Mouse (Mus musculus) retina, postnatal 7 days (tissue): ENCODE data around the gene Tmem216.

ENCODE experiments used
- DNase-seq: peaks from one replicate; pipeline ENCODE4 v3.0.0-alpha.2; 2012; ENCODE audit warnings: low read depth, low spot score

The Tmem216 gene

GRCm38 (mm10) chr19:10555624-10556510, at the start of gene Tmem216:
TSS of gene Tmem216 (minus strand) at chr19:10556238.
- peak; percentile 67 for DNase-seq

GRCm38 (mm10) chr19:10605293-10605900, 49.4 kb upstream of the Tmem216 start, which contains the start of the genes Ddb1 and Tkfc:
TSS of gene Ddb1 (plus strand) at chr19:10605327.
TSS of gene Tkfc (minus strand) at chr19:10605654.
- peak; percentile 98 for DNase-seq

- no peak for DNase-seq
Observed at GRCm38 (mm10) chr19:10604534-10604933, 48.5 kb upstream of the Tmem216 start.

GRCm38 (mm10) chr19:10603660-10604523, 47.9 kb upstream of the Tmem216 start:
- no peak for DNase-seq

- peak; percentile 75 for DNase-seq
Observed at GRCm38 (mm10) chr19:10602787-10603186, 46.7 kb upstream of the Tmem216 start.

- DNase-seq = no peak
Observed at GRCm38 (mm10) chr19:10602247-10602769, 46.3 kb upstream of the Tmem216 start.

- no peak for DNase-seq
Observed at GRCm38 (mm10) chr19:10599648-10600047, 43.6 kb upstream of the Tmem216 start.

- no peak for DNase-seq
Observed at GRCm38 (mm10) chr19:10598188-10598587, 42.1 kb upstream of the Tmem216 start.

- no peak for DNase-seq
Observed at GRCm38 (mm10) chr19:10591659-10592377, 35.8 kb upstream of the Tmem216 start.

- DNase-seq = no peak
Observed at GRCm38 (mm10) chr19:10590301-10590700, 34.3 kb upstream of the Tmem216 start.

- no peak for DNase-seq
Observed at GRCm38 (mm10) chr19:10589127-10589857, 33.3 kb upstream of the Tmem216 start.

GRCm38 (mm10) chr19:10587231-10587630, 31.2 kb upstream of the Tmem216 start:
- no peak for DNase-seq

- DNase-seq = no peak
Observed at GRCm38 (mm10) chr19:10585112-10585511, 29.1 kb upstream of the Tmem216 start.

- no peak for DNase-seq
Observed at GRCm38 (mm10) chr19:10583550-10584146, 27.6 kb upstream of the Tmem216 start.

- DNase-seq = no peak
Observed at GRCm38 (mm10) chr19:10581984-10582383, 25.9 kb upstream of the Tmem216 start.

- no peak for DNase-seq
Observed at GRCm38 (mm10) chr19:10580761-10581160, 24.7 kb upstream of the Tmem216 start.

- DNase-seq = no peak
Observed at GRCm38 (mm10) chr19:10580102-10580501, 24.1 kb upstream of the Tmem216 start.

GRCm38 (mm10) chr19:10576690-10577561, 20.9 kb upstream of the Tmem216 start, which contains the start of the genes Cyb561a3 and Tmem138:
TSS of gene Cyb561a3 (plus strand) at chr19:10577172.
TSS of gene Tmem138 (minus strand) at chr19:10577362.
- peak; percentile 89 for DNase-seq

- DNase-seq = no peak
Observed at GRCm38 (mm10) chr19:10569627-10570026, 13.6 kb upstream of the Tmem216 start.
